Mouse (Mus musculus): ENCODE measurements around the gene Gm20792. TPM values are rescaled to one million over a fixed set of nuclear protein-coding genes. Genes with fewer than 3 reads are reported as not detected.
"Not testable (repeated sequence)": the region's sequence is repeated elsewhere in the genome, so short reads cannot be mapped to it uniquely, and the experiment has no call there.

The Gm20792 gene
- polyA plus RNA-seq (2016; fragmentation: Nextera tagmentation; extraction: Ambion mirVana) = not detected in 2 replicates

DNA sequence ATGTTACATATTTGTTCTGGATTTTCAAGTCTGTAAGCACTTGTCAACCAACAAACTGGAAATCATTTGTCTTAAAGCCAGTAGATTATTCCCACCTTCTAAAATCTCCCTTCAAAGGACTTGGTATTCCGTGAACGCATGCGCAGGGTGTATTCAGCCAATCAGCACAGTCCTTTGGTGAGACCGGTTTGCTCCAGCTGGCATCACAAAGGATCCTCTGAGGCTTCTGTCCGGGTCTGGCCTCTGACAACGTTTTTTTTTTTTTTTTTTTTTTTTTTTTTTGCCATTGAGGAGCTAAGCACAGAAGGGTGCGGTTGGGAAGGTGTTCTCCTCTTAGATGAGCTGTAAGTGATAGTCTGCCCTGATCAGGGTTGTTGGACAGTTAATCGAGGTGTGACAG is at the start of gene Gm20792:
Gene Gm20792 (plus strand): TSS at position 301 of the 400 bp plus-strand sequence.
- WGBS = no CpG with 5 or more reads among the region's 8 CpGs
- not testable (repeated sequence) for H3K9ac ChIP-seq, H3K4me3 ChIP-seq

More for the DNA sequence above, at the start of gene Gm20792:
- not testable (repeated sequence) for H3K4me1 ChIP-seq (replicated peaks); H3K27ac ChIP-seq (ENCODE audit: poor library complexity, severe bottlenecking); H3K9me3 ChIP-seq (replicated peaks); H3K27me3 ChIP-seq (replicated peaks); ATAC-seq (ENCODE audit: insufficient number of reproducible peaks, low FRiP score); H3K4me2 ChIP-seq; H3K36me3 ChIP-seq
